Mouse (Mus musculus) midbrain, embryonic 15.5 days (tissue): ENCODE results near the gene Ap1s3. TPM values are rescaled to one million over a fixed set of nuclear protein-coding genes. Genes with fewer than 3 reads are reported as not detected.

Experiments
- ATAC-seq: fragments of 200-750 bp; cut with Nextera tagmentation; replicated peaks from 2 replicates; pipeline ENCODE4 v1.8.0; 2017; ENCODE audit warnings: moderate TSS enrichment
- H3K27ac ChIP-seq: fragments of 300-500 bp; sonication (generic); 2 replicates; pipeline ENCODE4 v1.5.1; 2015; ENCODE audit warnings: mild to moderate bottlenecking, inconsistent platforms
- H3K27me3 ChIP-seq: fragments of 300-500 bp; sonication (generic); replicated peaks from 2 replicates; pipeline ENCODE4 v1.6.1; 2015; ENCODE audit warnings: inconsistent platforms
- H3K36me3 ChIP-seq: fragments of 300-500 bp; sonication (generic); replicated peaks from 2 replicates; pipeline ENCODE4 v1.6.1; 2015; ENCODE audit warnings: inconsistent platforms
- H3K4me1 ChIP-seq: fragments of 300-500 bp; sonication (generic); 2 replicates; pipeline ENCODE4 v1.6.1; 2015; ENCODE audit warnings: inconsistent platforms
- H3K4me2 ChIP-seq: fragments of 300-500 bp; sonication (generic); 2 replicates; pipeline ENCODE4 v1.6.1; 2015; ENCODE audit warnings: inconsistent platforms, mild to moderate bottlenecking, moderate library complexity
- H3K4me3 ChIP-seq: fragments of 300-500 bp; sonication (generic); 2 replicates; pipeline ENCODE4 v1.5.1; 2015; ENCODE audit warnings: mild to moderate bottlenecking, inconsistent platforms
- H3K9ac ChIP-seq: fragments of 300-500 bp; sonication (generic); 2 replicates; pipeline ENCODE4 v1.6.1; 2015; ENCODE audit warnings: mild to moderate bottlenecking, inconsistent platforms
- H3K9me3 ChIP-seq: fragments of 300-500 bp; sonication (generic); 2 replicates; pipeline ENCODE4 v1.6.1; 2016; ENCODE audit warnings: inconsistent platforms
- WGBS: fragments of 180-500 bp; shearing (Covaris S2); methylation state at CpG from one replicate; pipeline ENCODE4 v1.1.7; 2015; ENCODE audit warnings: mixed read lengths; 5-methylcytosine and 5-hydroxymethylcytosine counted together
- polyA plus RNA-seq: library from polyadenylated mRNA; unstranded; fragments of >200 nt; fragmentation: Nextera tagmentation; extraction: Ambion mirVana; gene quantifications from 2 replicates; pipeline ENCODE4 v1.2.1, GENCODE M21; 2015

Gene Ap1s3
- 0.15 and 0.37 TPM in 2 replicates for polyA plus RNA-seq

DNA sequence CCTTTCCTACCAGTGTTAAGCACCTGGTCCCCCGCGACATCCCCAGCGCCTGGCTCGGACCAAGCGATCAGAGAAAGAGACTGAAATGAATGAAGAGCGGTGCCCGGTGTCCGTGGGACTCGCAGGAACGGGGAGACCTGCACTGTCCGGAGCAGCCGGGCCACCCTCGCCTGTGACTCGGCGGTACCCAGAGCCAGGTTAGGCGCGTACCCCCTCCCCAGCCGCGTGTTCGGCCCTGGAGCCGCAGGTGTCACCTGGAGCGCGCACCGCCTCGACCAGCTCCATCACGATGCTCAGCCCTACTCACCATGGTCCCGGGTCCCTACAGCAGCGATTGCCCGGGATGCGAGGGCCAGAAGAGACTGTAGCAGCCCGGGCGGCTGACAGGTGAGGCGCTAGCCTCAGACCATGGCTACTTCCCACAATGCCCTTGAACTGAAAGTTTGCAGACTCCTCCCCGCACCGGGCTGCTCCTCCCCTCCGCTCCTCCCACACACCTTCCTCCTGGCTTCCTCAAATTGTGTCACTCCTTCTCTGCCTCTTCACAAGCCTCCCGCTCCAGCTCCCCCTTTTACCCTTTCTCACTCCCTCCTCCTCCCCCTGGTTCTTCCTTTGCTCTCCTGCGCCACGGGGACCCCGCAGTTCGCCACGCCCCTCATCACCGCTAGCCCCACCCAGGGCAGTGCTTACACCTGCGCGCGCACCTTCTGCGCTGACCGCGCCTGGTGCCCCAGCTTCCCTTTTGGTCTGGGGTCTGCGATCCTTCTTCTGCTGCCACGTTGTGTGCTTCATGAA lies at the start of gene Ap1s3:
Ap1s3 (minus strand) TSS at position 430 of the 795 bp plus-strand sequence.
- Histone ChIP-seq H3K27me3 (peaks cover 37% of the 10 kb centered on the region), H3K4me1 (peaks cover 14% of the 10 kb centered on the region), H3K4me3 (peak within 1 kb of the TSS; percentile 62), H3K27ac (no peak within 1 kb of the TSS), H3K9me3 (no peaks in the 10 kb centered on the region), H3K36me3 (no peaks in the 10 kb centered on the region), H3K9ac (peak within 1 kb of the TSS; percentile 44), H3K4me2 (peak within 1 kb of the TSS; percentile 96)
- under 1% methylated on average over 51 of the region's 51 CpGs for WGBS
- ATAC-seq: peak; percentile 93

DNA sequence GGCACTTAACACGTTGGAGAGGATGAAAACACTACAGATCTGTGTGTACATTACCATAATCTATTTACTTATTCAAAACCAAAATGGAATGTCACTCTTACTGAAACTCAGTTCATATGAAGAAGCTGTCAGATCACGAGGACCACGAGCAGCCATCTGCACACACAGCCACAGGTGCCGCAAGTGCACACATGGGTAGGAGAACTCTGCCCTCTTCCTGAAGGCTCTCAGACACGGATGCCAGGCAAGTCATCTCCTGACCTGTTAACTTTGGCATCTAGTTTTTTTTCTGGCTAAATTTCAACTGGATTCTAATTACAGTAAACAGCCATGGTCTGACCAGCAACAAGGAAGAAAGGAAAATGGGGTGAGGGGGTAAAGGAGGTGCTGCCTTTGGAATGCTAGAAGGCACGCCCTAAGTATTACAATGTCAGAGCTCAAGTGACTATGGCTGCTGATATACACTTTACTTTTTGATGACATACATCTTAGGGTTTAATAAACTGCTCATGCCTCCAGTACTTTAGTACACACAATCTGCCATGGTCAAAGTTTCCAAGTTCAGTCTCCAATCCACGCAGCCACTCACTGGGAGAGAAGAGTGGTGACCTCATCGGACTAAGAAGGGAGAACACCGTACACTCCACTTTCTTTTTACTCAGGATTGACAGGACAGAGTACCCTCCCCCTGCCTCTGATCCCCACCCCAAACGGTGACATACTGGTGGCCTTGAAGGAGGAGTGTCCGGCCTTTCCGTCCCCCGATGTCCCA lies 42.6 kb upstream of the Ap1s3 start:
- Histone ChIP-seq H3K27me3 (no peaks in the 10 kb centered on the region), H3K36me3 (no peaks in the 10 kb centered on the region; the same call in 1 of the 2 replicates), H3K27ac (no peak overlapping the region), H3K4me3 (no peak overlapping the region), H3K4me2 (no peak overlapping the region), H3K9me3 (no peaks in the 10 kb centered on the region), H3K4me1 (peaks cover 8% of the 10 kb centered on the region), H3K9ac (no peak overlapping the region)
- WGBS: 88% methylated on average over 13 of the region's 13 CpGs
- no peak for ATAC-seq

DNA sequence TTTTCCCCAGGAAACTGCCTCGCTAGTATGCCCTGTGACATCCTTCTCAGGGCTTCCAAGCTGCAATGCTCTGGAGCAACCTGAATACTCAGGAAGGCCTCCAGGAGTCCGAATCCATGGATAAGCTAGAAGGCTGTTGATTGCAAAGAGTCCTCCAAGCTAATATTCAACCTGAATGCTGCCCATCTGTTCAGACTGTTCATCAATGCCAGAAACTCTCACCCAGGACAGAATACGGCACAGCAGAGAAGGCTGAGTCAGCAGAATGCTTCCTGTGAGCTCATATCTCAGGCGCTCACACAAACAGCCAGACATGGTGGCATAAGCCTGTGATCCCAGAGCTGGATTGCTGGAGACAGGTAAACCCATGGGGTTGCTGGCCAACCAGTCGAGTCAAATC lies 41.3 kb upstream of the Ap1s3 start:
- Histone ChIP-seq H3K9me3 (no peaks in the 10 kb centered on the region), H3K36me3 (no peaks in the 10 kb centered on the region; the same call in 1 of the 2 replicates), H3K4me3 (no peak overlapping the region), H3K4me2 (no peak overlapping the region), H3K27ac (no peak overlapping the region), H3K9ac (no peak overlapping the region), H3K4me1 (peaks cover 8% of the 10 kb centered on the region), H3K27me3 (no peaks in the 10 kb centered on the region)
- ATAC-seq: no peak
- 91% methylated on average over 5 of the region's 5 CpGs for WGBS

DNA sequence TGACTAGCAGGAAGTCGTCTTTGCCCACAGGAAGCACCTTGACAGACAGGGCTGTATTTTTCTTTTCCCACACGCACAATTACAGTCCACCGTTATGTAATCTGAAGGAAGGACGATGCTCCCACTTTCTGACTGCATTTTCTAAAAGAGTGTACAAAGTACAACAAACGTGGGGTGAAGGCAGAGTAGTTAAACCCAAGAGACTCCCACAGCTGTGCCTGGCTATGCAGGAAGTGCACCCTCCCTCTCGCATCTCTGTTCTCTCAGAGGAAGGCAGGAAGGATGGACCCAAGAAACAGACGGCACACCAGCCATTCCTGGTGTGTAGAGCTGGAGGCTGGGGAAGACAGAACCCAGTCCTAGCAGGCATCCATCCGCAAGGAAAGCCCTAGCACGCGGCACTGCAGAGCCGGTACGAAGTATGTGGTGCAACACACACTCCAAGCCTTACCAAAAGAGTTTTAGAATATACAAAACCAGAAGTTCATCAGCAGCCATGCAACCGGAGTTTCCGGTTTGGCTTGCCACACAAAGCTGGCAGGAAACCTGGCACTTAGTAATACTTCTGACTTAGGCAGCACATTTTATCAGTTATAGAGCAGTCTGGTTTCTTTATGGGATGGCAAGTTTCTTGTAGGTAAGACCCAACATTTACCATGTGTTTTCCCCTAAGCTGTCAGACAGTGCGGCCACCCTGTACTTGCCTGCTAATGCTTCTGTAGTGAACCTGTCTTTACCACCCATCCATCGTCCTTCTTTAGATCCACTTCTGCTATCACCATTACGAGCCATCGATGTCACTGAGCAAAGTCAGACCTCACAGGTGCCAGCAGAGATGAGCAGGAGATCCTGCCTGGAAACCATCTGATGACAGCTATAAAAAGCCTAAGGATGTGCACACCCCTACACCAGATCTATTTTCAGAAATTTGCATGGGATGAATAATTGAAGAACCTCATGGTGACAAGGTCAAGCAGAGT lies 39.7 kb upstream of the Ap1s3 start:
- Histone ChIP-seq H3K4me1 (peaks cover 8% of the 10 kb centered on the region), H3K4me3 (no peak overlapping the region), H3K27me3 (no peaks in the 10 kb centered on the region), H3K4me2 (no peak overlapping the region), H3K27ac (0 out of 2 replicates have a peak overlapping the region, but pooled peaks have one; percentile 15), H3K9ac (no peak overlapping the region), H3K9me3 (no peaks in the 10 kb centered on the region), H3K36me3 (no peaks in the 10 kb centered on the region; the same call in 1 of the 2 replicates)
- ATAC-seq: no peak
- 85% methylated on average over 18 of the region's 18 CpGs for WGBS

DNA sequence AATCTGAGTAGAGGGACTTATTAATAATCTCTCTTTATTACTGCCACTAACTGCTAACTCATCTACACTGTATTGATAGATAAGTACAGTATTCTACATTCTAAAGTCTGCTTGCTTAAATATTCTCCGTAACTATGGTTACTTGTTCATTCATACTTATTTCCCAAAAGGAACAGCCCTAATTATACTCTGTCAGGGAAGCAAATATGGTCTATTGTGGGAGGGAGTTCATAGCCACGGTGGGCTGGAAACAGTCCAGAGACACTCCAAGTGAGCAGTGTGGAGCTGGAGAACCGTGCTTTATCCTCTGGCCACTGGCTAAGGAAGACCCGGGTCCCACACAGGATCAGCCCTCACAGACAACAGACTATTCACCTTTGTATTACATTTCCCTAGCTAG lies 38.9 kb upstream of the Ap1s3 start:
- H3K4me2 ChIP-seq: no peak overlapping the region
- 0 out of 2 replicates have a peak, but pooled peaks have one; percentile 30 for ATAC-seq
- no peak overlapping the region for H3K27ac ChIP-seq
- 54% methylated on average over 4 of the region's 4 CpGs for WGBS
- no peaks in the 10 kb centered on the region for H3K27me3 ChIP-seq
- no peak overlapping the region for H3K4me3 ChIP-seq
- no peaks in the 10 kb centered on the region for H3K9me3 ChIP-seq
- H3K36me3 ChIP-seq: peaks cover 4% of the 10 kb centered on the region
- H3K4me1 ChIP-seq: peaks cover 8% of the 10 kb centered on the region
- no peak overlapping the region for H3K9ac ChIP-seq

DNA sequence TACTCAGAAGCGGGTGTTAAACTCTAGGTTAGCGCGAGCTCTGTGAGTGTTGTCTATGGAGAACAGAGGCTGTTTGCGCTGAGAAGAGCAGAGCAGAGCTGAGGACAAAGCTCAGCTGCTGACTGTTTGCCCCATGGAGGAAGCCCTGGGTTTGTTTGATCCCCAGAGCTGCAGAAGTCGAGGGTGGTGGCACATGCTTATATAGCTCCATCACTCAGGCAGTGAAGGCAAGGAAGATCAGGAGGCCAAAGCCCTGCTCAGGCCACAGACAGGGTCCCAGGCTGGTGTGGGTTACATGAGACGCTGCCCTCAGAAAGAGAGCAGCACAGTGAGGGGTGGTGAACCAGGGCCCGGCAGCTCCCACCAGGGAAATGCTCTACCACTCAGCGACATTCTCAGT lies 38.4 kb upstream of the Ap1s3 start:
- H3K27me3 ChIP-seq: no peaks in the 10 kb centered on the region
- H3K9ac ChIP-seq: no peak overlapping the region
- peaks cover 4% of the 10 kb centered on the region for H3K36me3 ChIP-seq
- H3K27ac ChIP-seq: no peak overlapping the region
- H3K4me3 ChIP-seq: no peak overlapping the region
- H3K4me1 ChIP-seq: peaks cover 8% of the 10 kb centered on the region
- ATAC-seq: no peak
- no peaks in the 10 kb centered on the region for H3K9me3 ChIP-seq
- no peak overlapping the region for H3K4me2 ChIP-seq
- WGBS: 79% methylated on average over 8 of the region's 8 CpGs

DNA sequence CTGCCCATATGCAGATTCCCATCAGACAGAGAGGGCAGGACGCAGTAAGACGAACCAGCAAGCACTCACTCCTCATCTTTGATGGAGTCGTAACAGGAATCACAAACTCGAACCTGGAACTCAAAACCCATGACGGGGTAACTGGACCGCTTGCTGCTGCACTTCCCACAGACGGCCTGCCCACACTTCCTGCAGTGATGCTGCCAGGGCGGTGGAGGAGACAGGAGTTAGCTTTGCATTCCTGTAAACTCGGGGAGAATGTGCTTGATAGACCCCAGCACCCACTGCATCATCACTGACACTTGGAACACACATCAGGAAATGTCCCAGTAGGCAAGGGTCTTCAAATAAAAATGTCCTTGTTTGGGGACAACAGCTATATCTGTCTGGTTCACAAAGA lies 35.6 kb upstream of the Ap1s3 start:
- Histone ChIP-seq H3K4me2 (no peak overlapping the region), H3K9me3 (no peaks in the 10 kb centered on the region), H3K4me3 (no peak overlapping the region), H3K27ac (no peak overlapping the region), H3K4me1 (peaks cover 8% of the 10 kb centered on the region), H3K27me3 (no peaks in the 10 kb centered on the region), H3K9ac (no peak overlapping the region), H3K36me3 (peaks cover 23% of the 10 kb centered on the region)
- no peak for ATAC-seq
- 89% methylated on average over 9 of the region's 9 CpGs for WGBS

DNA sequence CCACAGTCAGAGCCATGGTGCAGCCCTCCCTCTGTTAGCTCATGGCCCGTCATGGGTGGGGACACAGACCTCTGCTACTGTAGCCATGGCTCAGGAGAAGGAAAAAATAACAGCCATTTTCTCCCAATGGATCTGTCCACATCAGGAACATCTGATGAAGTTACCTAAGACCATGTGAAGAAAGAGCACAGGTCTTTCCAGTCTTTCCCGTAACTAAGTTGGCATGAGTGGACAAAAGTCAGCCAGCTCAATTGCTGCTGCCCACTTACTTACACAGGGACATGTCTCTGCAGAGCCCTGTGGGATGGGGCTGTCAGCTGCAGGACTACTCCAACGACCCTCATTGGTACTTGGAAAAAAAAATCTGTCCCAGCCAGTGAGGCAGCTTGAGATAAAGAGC lies 34.9 kb upstream of the Ap1s3 start:
- no peaks in the 10 kb centered on the region for H3K9me3 ChIP-seq
- 79% methylated on average over 3 of the region's 3 CpGs for WGBS
- H3K4me1 ChIP-seq: peaks cover 8% of the 10 kb centered on the region
- no peaks in the 10 kb centered on the region for H3K27me3 ChIP-seq
- no peak overlapping the region for H3K27ac ChIP-seq
- no peak for ATAC-seq
- H3K9ac ChIP-seq: no peak overlapping the region
- H3K36me3 ChIP-seq: peaks cover 25% of the 10 kb centered on the region
- H3K4me2 ChIP-seq: no peak overlapping the region
- no peak overlapping the region for H3K4me3 ChIP-seq

DNA sequence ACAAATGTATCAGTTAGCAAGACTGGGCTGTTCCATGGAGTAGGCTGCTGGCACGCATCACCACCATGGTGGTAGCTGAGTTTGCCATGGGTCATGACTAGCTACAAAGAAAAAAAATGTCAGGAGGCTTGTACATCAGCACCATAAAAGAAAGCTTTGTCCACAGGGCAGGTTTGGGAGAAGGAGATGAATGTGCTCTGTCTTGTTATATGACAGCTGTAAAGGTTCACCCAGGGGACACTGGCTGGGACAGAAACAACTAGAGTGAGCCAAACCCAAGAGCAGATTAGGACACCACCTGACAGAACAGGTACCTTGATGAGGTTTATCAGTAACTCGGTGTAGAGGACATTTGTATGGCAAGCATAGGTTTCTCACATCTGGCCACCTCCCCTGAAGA lies 32.9 kb upstream of the Ap1s3 start:
- Histone ChIP-seq H3K9me3 (no peaks in the 10 kb centered on the region), H3K36me3 (peaks cover 29% of the 10 kb centered on the region), H3K9ac (no peak overlapping the region), H3K27me3 (no peaks in the 10 kb centered on the region), H3K4me1 (no peaks in the 10 kb centered on the region), H3K4me2 (no peak overlapping the region), H3K27ac (no peak overlapping the region), H3K4me3 (no peak overlapping the region)
- no peak for ATAC-seq
- WGBS: 97% methylated on average over 2 of the region's 2 CpGs

DNA sequence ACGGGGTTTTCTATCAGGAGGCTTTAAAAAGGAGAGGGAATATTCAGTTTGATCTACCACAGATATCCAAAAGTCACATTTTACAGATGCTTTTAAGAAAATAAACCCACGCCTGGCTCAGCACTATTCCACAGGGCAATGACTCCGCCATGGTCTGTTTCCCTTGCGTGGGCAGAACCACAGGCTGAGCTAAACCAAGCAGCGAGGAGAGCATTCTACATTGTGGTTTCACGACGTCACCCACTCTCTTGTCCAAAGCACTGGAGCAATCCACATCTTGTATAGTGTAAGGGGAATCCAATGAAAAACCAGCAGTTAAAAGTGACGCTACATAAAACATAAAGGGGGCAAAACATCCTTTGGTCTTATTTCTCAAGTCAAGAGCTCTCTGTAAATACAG lies 31.7 kb upstream of the Ap1s3 start:
- Histone ChIP-seq H3K9me3 (no peaks in the 10 kb centered on the region), H3K27me3 (no peaks in the 10 kb centered on the region), H3K4me2 (no peak overlapping the region), H3K4me3 (no peak overlapping the region), H3K36me3 (peaks cover 29% of the 10 kb centered on the region), H3K4me1 (no peaks in the 10 kb centered on the region), H3K27ac (no peak overlapping the region), H3K9ac (no peak overlapping the region)
- WGBS: 92% methylated on average over 8 of the region's 8 CpGs
- ATAC-seq: no peak

DNA sequence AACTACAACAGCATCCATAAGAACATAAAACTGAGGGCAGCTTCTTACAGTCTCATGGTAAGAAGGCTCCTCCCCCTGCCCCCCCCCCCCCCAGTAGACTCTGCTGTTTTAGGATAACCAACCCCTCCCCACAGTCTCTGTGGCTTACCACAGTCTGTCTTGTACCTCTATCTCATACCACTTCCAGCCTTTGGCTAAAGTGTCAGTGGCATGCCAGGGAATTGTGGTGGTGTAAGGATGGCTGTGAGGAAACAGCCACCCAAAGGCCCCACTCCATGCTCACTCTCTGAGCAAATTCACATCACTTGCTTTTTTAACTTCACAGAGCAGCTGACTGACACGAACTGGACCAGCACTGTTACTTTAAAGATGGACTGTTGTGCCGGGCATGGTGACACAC lies 26.7 kb upstream of the Ap1s3 start:
- Histone ChIP-seq H3K9me3 (no peaks in the 10 kb centered on the region), H3K36me3 (0 out of 2 replicates have a peak, but pooled peaks cover 14% of the 10 kb centered on the region), H3K9ac (no peak overlapping the region), H3K4me1 (peaks cover 6% of the 10 kb centered on the region; the same call in 1 of the 2 replicates), H3K27me3 (no peaks in the 10 kb centered on the region), H3K27ac (no peak overlapping the region), H3K4me2 (no peak overlapping the region), H3K4me3 (no peak overlapping the region)
- WGBS: 86% methylated on average over 2 of the region's 2 CpGs
- ATAC-seq: no peak
